Mouse (Mus musculus): ENCODE measurements around the gene Tbc1d22a.

The Tbc1d22a gene

GRCm38 (mm10) chr15:86449236-86449635, 235.0 kb downstream of the Tbc1d22a start:
- DNase-seq (ENCODE audit: low read depth): no peak

DNA sequence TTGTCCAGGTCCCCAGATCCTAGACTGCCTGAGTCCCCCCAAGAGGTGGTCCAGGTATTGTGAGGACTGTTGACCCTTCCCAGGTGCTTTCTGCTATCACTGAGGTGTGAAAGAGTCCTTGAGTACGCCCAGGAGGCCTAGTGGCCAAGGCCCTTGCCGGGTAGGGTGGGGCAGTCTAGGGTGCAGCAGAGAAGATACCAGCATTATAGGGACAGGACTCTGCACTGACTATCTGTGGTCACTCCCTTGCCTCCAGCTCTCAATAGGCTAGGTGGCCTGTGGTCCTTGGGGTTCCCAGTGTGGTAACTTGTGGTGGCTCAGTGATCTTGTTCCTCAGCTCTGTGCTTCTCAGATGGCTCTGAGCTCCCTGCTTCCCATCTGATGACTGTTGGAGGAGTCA, 235.5 kb downstream of the Tbc1d22a start:
- DNase-seq (ENCODE audit: low read depth): no peak

DNA sequence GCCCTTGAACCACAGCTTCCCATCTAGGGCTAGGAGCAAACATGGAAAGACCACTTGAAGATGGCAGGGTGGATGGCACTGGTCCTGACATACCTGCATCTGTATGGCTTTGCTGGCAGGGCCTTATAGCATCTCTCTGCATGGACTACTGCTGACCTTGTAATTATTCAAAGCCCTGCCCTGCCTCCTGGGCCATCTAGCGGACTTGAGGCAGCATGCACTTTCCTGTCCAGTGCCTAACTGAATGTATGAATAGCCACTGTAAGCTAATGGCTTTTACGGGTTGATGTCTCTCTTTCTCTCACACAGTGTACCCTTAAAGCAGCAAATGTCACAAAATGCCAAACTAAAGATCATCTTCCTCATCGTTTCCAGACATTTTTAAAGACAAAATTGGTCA, 245.2 kb downstream of the Tbc1d22a start:
- no peak for DNase-seq (ENCODE audit: low read depth)

- no peak for DNase-seq (ENCODE audit: low read depth)
These were observed 248.4 kb downstream of the Tbc1d22a start for GRCm38 (mm10) chr15:86462636-86463035.

- DNase-seq (ENCODE audit: low read depth): no peak
These were observed 253.8 kb downstream of the Tbc1d22a start for GRCm38 (mm10) chr15:86468082-86468481.

DNA sequence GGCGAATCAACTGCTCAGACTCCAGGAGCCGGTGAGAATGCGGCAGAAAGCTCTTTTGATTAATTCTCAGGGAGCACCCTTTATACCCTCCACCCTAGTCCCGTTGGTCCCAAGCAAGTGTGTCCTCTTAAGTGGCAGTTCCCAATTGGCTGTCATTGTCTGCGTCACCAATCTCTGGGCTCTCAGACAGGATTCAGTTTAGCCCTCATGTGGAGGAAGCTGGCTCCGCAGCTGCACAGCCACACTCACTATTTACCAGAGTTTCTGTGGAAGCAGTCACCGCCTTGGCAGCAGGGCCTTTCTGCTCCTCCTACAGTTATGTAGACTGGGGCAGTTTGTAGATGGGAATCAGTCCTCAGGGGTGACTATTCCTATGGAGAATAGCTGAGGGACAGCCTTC, 256.9 kb downstream of the Tbc1d22a start:
- no peak for DNase-seq (ENCODE audit: low read depth)

GRCm38 (mm10) chr15:86473473-86473872, 259.2 kb downstream of the Tbc1d22a start:
- no peak for DNase-seq (ENCODE audit: low read depth)

GRCm38 (mm10) chr15:86474951-86475350, 260.7 kb downstream of the Tbc1d22a start:
- DNase-seq (ENCODE audit: low read depth): no peak

DNA sequence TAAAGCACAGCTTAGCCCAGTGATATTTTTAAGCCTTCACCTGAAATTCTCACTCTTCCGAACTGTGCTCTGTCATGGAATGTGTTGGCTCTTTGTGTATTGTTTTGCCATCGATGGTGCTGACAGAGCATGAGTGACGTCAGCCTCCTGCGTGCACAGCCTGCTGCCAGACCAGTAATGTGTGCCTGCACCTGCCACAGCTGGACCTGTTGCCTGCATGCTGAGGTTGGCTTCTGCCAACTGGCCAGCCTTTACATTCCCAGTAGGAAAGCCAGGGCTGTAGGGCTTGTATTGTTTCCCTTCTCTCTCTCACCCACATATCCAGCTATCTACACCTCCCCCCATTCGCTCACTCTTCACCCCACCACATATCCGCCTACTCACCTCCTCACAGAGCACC, 262.2 kb downstream of the Tbc1d22a start:
- DNase-seq (ENCODE audit: low read depth): no peak

- DNase-seq (ENCODE audit: low read depth): no peak
These were observed 262.8 kb downstream of the Tbc1d22a start for GRCm38 (mm10) chr15:86477032-86477431.

DNA sequence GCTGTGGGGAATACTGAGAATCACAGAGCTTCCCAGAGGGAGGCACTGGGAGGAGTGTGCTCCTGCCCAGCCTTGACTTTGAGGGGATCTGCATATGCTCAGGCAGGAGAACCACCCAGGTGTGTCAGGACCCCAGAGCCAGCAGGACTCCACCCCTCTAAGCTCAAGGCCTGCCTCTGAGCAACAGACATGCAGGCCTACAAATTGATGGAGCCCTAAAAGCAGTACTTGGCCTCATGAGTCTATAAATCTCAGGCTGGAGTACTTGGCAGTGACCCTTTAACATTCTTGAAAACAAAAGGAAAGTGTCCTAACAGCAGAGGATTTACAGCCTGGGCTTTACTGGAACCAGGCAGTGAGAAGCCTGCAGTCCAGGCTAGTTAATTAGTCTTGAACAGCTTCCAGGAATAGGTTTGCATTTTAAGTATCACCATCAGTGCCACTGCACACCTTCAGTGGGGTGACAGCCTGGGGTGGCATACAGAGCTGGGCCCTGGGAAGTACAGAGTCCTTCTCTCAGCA, 263.3 kb downstream of the Tbc1d22a start:
- no peak for DNase-seq (ENCODE audit: low read depth)

DNA sequence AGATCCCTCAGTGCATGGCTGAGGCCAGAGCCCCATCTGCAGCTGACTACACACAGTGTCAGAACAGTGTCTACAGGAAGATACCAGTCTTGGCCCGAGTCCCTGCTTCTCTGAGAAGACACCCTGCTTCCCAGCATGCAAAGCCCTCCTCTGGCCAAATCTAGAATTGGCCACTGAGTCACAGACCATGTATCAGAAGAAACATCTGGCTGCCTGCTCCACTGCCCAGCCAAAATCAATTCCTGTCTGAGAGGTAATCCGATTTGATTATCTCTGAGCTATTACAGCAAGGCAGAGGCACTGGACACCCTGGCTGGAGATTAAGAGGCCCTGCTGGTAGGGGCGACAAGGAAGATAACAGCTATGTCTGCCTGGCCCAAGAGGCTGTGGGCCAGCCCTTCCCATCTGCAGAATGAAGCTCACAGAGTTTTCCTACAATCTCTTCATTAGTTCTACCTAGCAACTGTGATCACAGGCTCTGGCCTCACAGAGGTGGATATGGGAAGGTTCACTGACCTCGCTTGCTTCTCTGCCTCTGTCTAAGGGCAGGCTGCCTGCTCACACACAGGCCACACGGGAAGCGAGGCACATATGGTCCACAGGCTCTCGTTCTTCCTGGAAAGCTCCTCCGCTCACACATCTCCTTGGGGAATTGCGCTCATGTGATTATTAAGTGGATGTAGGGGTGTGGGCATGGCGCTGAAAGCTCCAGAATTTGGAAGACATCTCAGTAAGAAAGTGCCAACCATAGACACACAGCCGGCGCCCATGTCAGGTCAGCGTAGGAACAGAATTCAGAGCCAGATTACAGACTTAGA, 264.6 kb downstream of the Tbc1d22a start:
- no peak for DNase-seq (ENCODE audit: low read depth)

GRCm38 (mm10) chr15:86482362-86482761, 268.1 kb downstream of the Tbc1d22a start:
- no peak for DNase-seq (ENCODE audit: low read depth)

GRCm38 (mm10) chr15:86485815-86486214, 271.6 kb downstream of the Tbc1d22a start:
- DNase-seq (ENCODE audit: low read depth): no peak

GRCm38 (mm10) chr15:86487359-86487758, 273.1 kb downstream of the Tbc1d22a start:
- DNase-seq (ENCODE audit: low read depth): no peak

DNA sequence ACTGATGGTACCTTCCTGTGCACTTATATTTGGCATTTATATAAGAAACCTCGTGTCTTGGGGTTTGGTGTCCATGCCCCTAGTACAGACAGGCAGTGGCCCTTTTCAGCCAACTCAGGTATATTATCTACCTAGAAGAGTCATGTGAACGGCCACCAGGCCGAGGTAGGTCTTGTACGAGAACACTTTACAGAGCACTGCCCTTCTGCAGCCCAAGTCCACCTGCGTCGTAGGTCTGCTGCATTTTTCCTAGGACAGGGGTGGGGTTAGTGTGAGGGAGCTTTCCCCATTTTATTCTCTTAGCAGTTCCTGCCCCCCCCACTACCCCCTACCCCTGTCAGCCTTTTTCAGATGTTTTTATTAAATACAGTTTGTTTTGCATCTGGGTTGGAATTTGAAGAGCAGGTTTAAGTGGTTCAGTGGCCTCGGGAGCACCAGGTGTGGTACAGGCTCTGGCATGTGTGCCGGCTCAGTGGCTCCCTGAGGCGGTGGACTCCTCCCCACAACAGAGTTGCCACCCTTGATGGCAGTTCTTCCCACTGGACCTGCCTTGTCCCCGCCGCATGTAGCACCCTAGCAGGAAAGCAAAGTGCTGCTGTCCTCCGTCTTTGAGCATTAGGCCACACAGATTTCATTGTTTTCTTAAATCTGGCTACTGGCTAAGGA, 277.3 kb downstream of the Tbc1d22a start:
- no peak for DNase-seq (ENCODE audit: low read depth)

DNA sequence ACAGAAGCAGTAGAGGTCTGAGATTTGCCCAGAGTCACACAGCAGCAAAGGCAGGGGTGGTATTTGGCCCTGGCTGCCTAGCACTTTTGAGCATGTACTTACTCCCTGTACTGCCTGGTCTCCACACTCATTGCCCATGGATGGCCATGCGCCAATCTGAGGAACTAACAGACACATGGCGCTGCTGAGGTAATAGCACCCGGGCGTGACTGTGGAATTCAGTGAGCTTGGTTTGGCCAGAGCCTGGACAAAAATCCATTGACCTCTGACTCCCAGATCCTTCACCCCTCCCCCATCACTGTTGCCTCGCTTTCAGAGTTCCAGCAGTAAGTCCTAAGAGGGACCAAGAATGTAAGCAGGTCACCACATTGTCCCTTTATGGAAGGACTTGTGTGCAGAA, 278.4 kb downstream of the Tbc1d22a start:
- DNase-seq (ENCODE audit: low read depth): no peak

DNA sequence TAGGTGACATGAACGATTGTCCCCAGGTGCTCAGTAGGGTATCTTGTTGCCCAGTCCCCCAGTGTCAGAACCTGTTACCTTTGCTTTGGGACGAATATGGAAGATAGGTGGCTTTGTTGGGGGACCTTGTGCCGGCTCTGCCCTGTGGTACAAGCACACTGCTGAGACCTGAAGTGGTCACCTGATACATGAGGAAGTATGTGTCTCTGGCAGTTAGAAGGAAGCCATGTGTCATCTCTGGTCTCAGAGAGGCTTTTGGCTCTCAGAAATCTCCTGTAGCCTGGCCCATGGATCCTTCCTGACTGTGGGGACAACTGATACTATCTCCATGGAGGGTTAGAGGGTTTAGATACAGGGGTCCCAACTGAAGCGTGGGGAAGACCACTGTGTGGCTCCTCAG, 281.9 kb downstream of the Tbc1d22a start:
- no peak for DNase-seq (ENCODE audit: low read depth)

DNA sequence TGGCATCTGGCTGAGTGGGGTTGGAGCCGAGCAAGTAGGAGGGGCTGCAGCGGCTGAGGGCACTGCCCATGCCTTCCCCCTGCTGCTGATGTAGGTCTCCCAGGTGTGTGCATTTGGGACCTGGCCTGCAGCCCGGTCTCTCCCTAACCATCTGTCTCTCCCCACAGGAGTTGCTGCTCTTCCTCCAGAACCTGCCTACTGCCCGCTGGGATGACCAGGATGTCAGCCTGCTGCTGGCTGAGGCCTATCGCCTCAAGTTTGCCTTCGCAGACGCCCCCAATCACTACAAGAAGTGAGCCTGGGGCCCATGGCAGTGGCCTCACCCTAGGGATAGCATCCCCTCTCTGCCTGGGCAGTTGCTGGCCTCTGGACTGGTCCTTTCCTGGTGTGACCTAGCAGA, 282.4 kb downstream of the Tbc1d22a start:
- DNase-seq (ENCODE audit: low read depth): no peak

GRCm38 (mm10) chr15:86500536-86500935, 286.3 kb downstream of the Tbc1d22a start:
- no peak for DNase-seq (ENCODE audit: low read depth)

DNA sequence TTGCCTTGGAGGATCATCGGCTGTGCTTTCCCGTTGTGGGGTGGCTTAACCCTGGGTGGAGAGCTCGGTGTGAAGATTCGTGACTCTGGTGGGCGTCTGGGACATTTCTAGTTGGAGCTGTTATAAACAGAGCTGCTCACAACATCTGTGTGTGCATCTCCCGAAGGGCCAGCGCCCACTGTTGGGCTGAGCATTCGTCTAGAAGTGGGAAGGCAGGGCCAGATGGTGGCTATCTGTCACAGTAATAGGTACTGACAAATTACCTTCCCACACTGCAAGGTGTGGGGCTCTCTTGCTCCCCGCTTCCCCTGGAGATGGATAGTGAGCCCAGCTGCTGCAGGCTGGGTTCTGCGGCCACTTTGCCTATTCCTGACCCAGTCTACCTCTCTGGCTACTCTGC, 289.2 kb downstream of the Tbc1d22a start:
- DNase-seq (ENCODE audit: low read depth): no peak

DNA sequence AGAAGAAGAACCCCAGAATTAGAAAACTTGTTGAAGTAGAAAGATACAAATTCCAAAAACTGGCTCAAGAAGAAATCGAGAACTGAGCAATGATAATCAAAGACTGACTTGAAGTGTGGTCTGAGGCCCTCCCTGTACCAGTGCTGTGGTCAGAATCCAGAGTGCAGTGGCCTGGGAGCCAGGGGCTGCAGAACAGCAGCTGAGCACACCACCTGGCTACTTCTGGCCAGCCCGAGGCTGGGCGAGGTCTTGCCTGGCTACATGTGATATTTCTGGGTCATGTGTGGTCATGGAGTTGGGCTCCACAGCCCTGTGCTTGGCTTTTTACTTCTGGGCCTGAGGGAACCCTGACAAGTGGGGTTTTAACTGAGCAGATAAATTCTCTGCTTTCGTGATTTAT, 292.4 kb downstream of the Tbc1d22a start:
- DNase-seq (ENCODE audit: low read depth): no peak

- DNase-seq (ENCODE audit: low read depth): no peak
These were observed 293.3 kb downstream of the Tbc1d22a start for GRCm38 (mm10) chr15:86507546-86507945.
